23 mouse cellular contexts compared by ENCODE assay signal in the genomic region with DNA sequence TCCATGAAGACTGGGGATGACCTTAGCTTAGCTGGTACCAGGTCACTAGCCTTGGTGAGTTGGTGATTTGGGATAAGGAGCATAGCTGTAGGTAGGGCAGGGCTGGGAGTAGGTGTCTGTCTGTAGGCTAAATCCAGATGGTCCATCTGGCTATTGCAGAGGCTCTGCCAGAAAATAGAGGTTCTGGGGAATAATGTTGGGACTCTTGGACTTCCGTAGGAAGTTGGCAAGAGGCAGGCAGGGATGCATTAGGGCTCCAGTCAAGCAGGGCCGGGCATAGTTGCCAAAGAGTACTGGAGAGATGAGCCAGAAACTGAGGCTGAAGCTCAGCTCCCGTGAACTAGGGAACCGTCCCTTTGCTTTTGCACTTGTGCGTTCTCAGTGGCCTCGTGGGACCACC.
A peak's percentile ranks its signal among the peaks of the same experiment; 100 is the strongest.
DNase-seq lines count a peak whose midpoint lies in the region; ATAC-seq and TF ChIP-seq lines count a peak whose summit lies in the region.
"Had no signal": no experiment of that assay in that cellular context is flagged by ENCODE, and none has a peak within 500 bp of the region (broad histone marks: within the 10 kb centered on the region; RNA-seq: fewer than 3 reads in every experiment).

No protein-coding gene starts in this region.

- peaks cover 48% of the 10 kb centered on the region for H3K9me3 ChIP-seq in E14TG2a.4 (ENCODE audit: low read length)
- H3K9me3 ChIP-seq in intestine, embryonic 16.5 days (ENCODE audit: control insufficient read depth, low read length), result no peaks in the 10 kb centered on the region
- H3K9me3 ChIP-seq: forebrain, embryonic 12.5 days; heart, embryonic 13.5 days; midbrain, embryonic 15.5 days; neural tube, embryonic 12.5 days had no signal

- H3K27me3 ChIP-seq in E14TG2a.4 (ENCODE audit: insufficient read depth, low read length), result no peaks in the 10 kb centered on the region
- no peaks in the 10 kb centered on the region for H3K27me3 ChIP-seq in intestine, embryonic 16.5 days (replicated peaks; ENCODE audit: control insufficient read depth, insufficient read depth, low read length)
- H3K27me3 ChIP-seq: forebrain, embryonic 12.5 days; midbrain, embryonic 15.5 days; neural tube, embryonic 12.5 days had no signal

- TF ChIP-seq CTCF in E14TG2a.4 (conservative IDR thresholded peaks at IDR 0.05; ENCODE audit: low read length), result no peak

- no peak for ATAC-seq in intestine, embryonic 16.5 days
- ATAC-seq: CD4-positive, CD25-positive, alpha-beta regulatory T cell, adult 4 months; hindbrain, postnatal 0 days; intestine, postnatal 0 days; midbrain, embryonic 15.5 days had no signal

- H3K9ac ChIP-seq in intestine, embryonic 16.5 days (ENCODE audit: low read depth, low read length), result no peak overlapping the region
- H3K9ac ChIP-seq: forebrain, embryonic 12.5 days; heart, embryonic 13.5 days; midbrain, embryonic 15.5 days; neural tube, embryonic 12.5 days had no signal

- no peak overlapping the region for H3K27ac ChIP-seq in intestine, embryonic 16.5 days (ENCODE audit: low read length)
- H3K27ac ChIP-seq: forebrain, embryonic 12.5 days; gastrocnemius, adult 2 months; heart, embryonic 13.5 days; hindbrain, postnatal 0 days; macrophage; midbrain, embryonic 15.5 days; neural tube, embryonic 12.5 days had no signal

- DNase-seq in heart, adult 11 months, result peak; percentile 84
- no peak for DNase-seq in heart, adult 8-10 months (ENCODE audit: low spot score)
- DNase-seq in cerebellum, adult 18-20 months, result peak; percentile 68 to 81
- DNase-seq in cerebellum, postnatal 14 days, result peak; percentile 51 to 70
- DNase-seq in spleen, postnatal 14 days (ENCODE audit: low spot score in 2 of 2), result no peak
- DNase-seq: gastrocnemius, adult 2 months; heart, postnatal 14 days; kidney, postnatal 25 days; layer of hippocampus, postnatal 36 days; retina, postnatal 1 day; right cerebral cortex, postnatal 4 days; thymus, adult 18-20 months; thymus, postnatal 36 days had no signal

- no peaks in the 10 kb centered on the region for H3K4me1 ChIP-seq in E14TG2a.4 (replicated peaks; ENCODE audit: low read depth, low read length)
- H3K4me1 ChIP-seq in intestine, embryonic 16.5 days (ENCODE audit: control insufficient read depth, insufficient read depth, low read length), result peaks cover 7% of the 10 kb centered on the region; the same call in 1 of the 2 replicates

- H3K4me2 ChIP-seq in intestine, embryonic 16.5 days (ENCODE audit: low read depth, low read length), result no peak overlapping the region
- H3K4me2 ChIP-seq: forebrain, embryonic 12.5 days; heart, embryonic 13.5 days; midbrain, embryonic 15.5 days; neural tube, embryonic 12.5 days had no signal

- WGBS in intestine, embryonic 16.5 days, result 91% methylated on average over 6 of the region's 6 CpGs

- 0 out of 2 replicates have a peak overlapping the region, but pooled peaks have one; percentile 4 for H3K4me3 ChIP-seq in E14TG2a.4 (replicated peaks; ENCODE audit: low read length)
- H3K4me3 ChIP-seq in intestine, embryonic 16.5 days (ENCODE audit: low read length), result no peak overlapping the region
- H3K4me3 ChIP-seq: forebrain, embryonic 12.5 days; gastrocnemius, adult 2 months; heart, embryonic 13.5 days; midbrain, embryonic 15.5 days; neural tube, embryonic 12.5 days had no signal

- no peaks in the 10 kb centered on the region; the same call in 1 of the 2 replicates for H3K36me3 ChIP-seq in E14TG2a.4 (ENCODE audit: insufficient read depth, low read length)
- no peaks in the 10 kb centered on the region for H3K36me3 ChIP-seq in intestine, embryonic 16.5 days (ENCODE audit: control insufficient read depth, insufficient read depth, low read length)
- H3K36me3 ChIP-seq: forebrain, embryonic 12.5 days; heart, embryonic 13.5 days; midbrain, embryonic 15.5 days; neural tube, embryonic 12.5 days had no signal

Comparison
In these comparisons a context has a peak if more than half of its experiments do, and no peak if none do; other contexts are left out.
1. DNase-seq: peak in heart, adult 11 months (single experiment), cerebellum, adult 18-20 months (2 of 2) and cerebellum, postnatal 14 days (2 of 2); none in heart, adult 8-10 months (single experiment) and spleen, postnatal 14 days (0 of 2).